Mouse (Mus musculus): ENCODE data around the gene Lhx6.

DNA sequence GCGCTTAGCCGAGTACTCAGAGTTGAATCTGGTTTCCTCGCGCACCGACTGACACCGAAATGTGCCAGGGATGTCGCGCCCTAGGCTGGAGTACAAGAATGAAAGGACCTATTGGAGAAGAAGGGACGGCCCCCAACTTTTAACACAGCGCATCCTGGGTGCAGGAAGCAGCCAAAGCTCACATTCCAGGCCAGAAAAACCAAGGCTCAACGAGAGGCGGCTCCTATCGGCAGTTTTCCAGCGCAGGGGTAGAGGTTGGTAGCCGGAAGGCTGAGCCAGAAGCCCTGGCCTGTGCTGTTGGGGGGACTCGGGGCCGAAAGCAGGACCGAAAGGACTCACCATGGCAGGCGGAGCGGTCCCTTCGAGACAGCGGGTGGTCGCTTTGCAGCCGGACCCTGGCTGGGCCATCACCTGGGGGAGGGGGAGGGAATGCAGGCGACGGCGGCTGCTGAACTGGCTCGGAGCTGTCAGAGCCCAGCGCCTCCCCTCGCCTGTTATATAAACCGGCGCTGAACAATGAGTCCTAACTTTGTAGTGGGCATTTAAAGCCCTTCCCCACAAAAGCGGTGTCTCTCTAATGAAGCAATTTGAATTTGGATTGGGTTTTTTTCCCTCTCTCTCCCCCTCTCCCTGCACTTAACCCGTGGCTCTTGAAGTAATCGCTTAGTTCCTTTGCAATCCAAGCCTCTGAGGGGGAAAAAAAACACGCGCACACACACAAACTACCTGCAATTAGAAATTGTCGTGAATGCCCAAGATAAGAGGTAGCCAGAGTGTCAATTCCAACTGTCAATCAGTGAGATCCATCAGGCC, 1.4 kb downstream of the Lhx6 start:
- no peak for TF ChIP-seq CTCF (IDR thresholded peaks at IDR 0.05; ENCODE audit: extremely low read depth, insufficient read depth, low read length)
- no peak for TF ChIP-seq POLR2A (IDR thresholded peaks at IDR 0.05; ENCODE audit: extremely low read depth, insufficient read depth, low read length)
